Comparison of ENCODE assay signal across 15 mouse cellular contexts in genomic region chr9:84399481-84399880, GRCm38 (mm10).
"Had no signal": no experiment of that assay in that cellular context is flagged by ENCODE, and none has a peak within 500 bp of the region (broad histone marks: within the 10 kb centered on the region; RNA-seq: fewer than 3 reads in every experiment).

No protein-coding gene starts in this region.

- DNase-seq: kidney, postnatal 10 days; left cerebral cortex, postnatal 4 days; lung, adult 2 months; lung, postnatal 4 days; right cerebral cortex, postnatal 14 days; thymus, adult 2 months; thymus, postnatal 25 days had no signal

- H3K9ac ChIP-seq: limb, embryonic 13.5 days; liver, embryonic 14.5 days; midbrain, embryonic 15.5 days; neural tube, embryonic 13.5 days; stomach, embryonic 15.5 days had no signal

- ATAC-seq: intestine, embryonic 16.5 days; lung, postnatal 0 days; midbrain, embryonic 15.5 days had no signal

- H3K27me3 ChIP-seq: limb, embryonic 13.5 days; midbrain, embryonic 15.5 days; neural tube, embryonic 13.5 days; stomach, embryonic 15.5 days had no signal

- H3K36me3 ChIP-seq: limb, embryonic 13.5 days; midbrain, embryonic 15.5 days; neural tube, embryonic 13.5 days; stomach, embryonic 15.5 days had no signal

- H3K4me1 ChIP-seq: limb, embryonic 13.5 days; midbrain, embryonic 15.5 days; neural tube, embryonic 13.5 days; stomach, embryonic 15.5 days had no signal

- H3K4me3 ChIP-seq: limb, embryonic 13.5 days; midbrain, embryonic 15.5 days; neural tube, embryonic 13.5 days; stomach, embryonic 15.5 days had no signal

- H3K27ac ChIP-seq: limb, embryonic 13.5 days; liver, embryonic 14.5 days; midbrain, embryonic 15.5 days; neural tube, embryonic 13.5 days; stomach, embryonic 15.5 days had no signal

- H3K9me3 ChIP-seq: limb, embryonic 13.5 days; midbrain, embryonic 15.5 days; neural tube, embryonic 13.5 days; stomach, embryonic 15.5 days had no signal

- H3K4me2 ChIP-seq: limb, embryonic 13.5 days; midbrain, embryonic 11.5 days; midbrain, embryonic 15.5 days; neural tube, embryonic 13.5 days; stomach, embryonic 15.5 days had no signal
